Comparison of ENCODE assay signal across 14 mouse cellular contexts in the genomic region with DNA sequence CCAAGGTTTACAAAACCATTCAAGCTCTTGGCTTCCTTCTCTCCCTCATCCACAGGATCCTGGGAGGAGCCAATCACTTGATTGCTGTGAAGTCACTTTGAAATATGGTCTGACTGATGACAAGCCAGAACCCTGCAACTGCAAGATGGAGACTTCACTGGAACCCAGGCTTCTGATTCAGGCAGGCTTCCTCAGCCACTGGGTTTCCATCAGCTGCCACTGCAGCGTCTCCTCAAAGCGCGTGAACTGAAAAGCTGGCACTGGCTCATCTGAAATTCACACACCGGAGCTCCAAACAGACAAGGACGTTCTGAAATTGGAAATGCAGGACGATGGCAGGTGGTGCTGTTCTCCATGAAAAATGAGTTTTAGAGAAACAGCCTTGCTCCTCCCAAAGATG.
A peak's percentile ranks its signal among the peaks of the same experiment; 100 is the strongest.
DNase-seq lines count a peak whose midpoint lies in the region; ATAC-seq and TF ChIP-seq lines count a peak whose summit lies in the region.
"Had no signal": no experiment of that assay in that cellular context is flagged by ENCODE, and none has a peak within 500 bp of the region (broad histone marks: within the 10 kb centered on the region; RNA-seq: fewer than 3 reads in every experiment).

No protein-coding gene starts in this region.

- no peaks in the 10 kb centered on the region for H3K9me3 ChIP-seq in neural tube, embryonic 15.5 days (replicated peaks)
- no peaks in the 10 kb centered on the region for H3K9me3 ChIP-seq in kidney, embryonic 16.5 days (ENCODE audit: low read length)
- H3K9me3 ChIP-seq: forebrain, embryonic 13.5 days; kidney, embryonic 15.5 days; limb, embryonic 13.5 days; megakaryocyte, embryonic 14.5 days had no signal

- DNase-seq in gastrocnemius, adult 2 months, result no peak
- no peak for DNase-seq in gastrocnemius, postnatal 14 days
- no peak for DNase-seq in neural tube, embryonic 10.5 days (ENCODE audit: extremely low spot score, low spot score)
- peak; percentile 31 to 52 for DNase-seq in layer of hippocampus, postnatal 14 days (ENCODE audit: low spot score in 2 of 2)
- DNase-seq in skeletal muscle tissue, adult 2 months (ENCODE audit: low read depth, low spot score), result peak; percentile 9
- no peak for DNase-seq in lung, postnatal 14 days
- DNase-seq: lung, embryonic 14.5 days; retina, postnatal 1 day had no signal

- 63% methylated on average over 6 of the region's 6 CpGs for WGBS in neural tube, embryonic 15.5 days
- 80% methylated on average over 6 of the region's 6 CpGs for WGBS in kidney, embryonic 16.5 days

- no peaks in the 10 kb centered on the region for H3K4me1 ChIP-seq in neural tube, embryonic 15.5 days
- H3K4me1 ChIP-seq in kidney, embryonic 16.5 days (ENCODE audit: insufficient read depth, low read length), result no peaks in the 10 kb centered on the region
- H3K4me1 ChIP-seq: forebrain, embryonic 13.5 days; kidney, embryonic 15.5 days; limb, embryonic 13.5 days; megakaryocyte, embryonic 14.5 days had no signal

- no peak overlapping the region for H3K4me3 ChIP-seq in gastrocnemius, adult 2 months
- H3K4me3 ChIP-seq in neural tube, embryonic 15.5 days (replicated peaks), result no peak overlapping the region
- H3K4me3 ChIP-seq in kidney, embryonic 16.5 days (ENCODE audit: low read length), result no peak overlapping the region
- H3K4me3 ChIP-seq: forebrain, embryonic 13.5 days; kidney, embryonic 15.5 days; limb, embryonic 13.5 days; megakaryocyte, embryonic 14.5 days had no signal

- no peaks in the 10 kb centered on the region for H3K27me3 ChIP-seq in neural tube, embryonic 15.5 days (replicated peaks)
- H3K27me3 ChIP-seq in kidney, embryonic 16.5 days (ENCODE audit: insufficient read depth, low read length), result no peaks in the 10 kb centered on the region
- H3K27me3 ChIP-seq: forebrain, embryonic 13.5 days; kidney, embryonic 15.5 days; limb, embryonic 13.5 days; megakaryocyte, embryonic 14.5 days had no signal

- no peak overlapping the region for H3K9ac ChIP-seq in neural tube, embryonic 15.5 days (replicated peaks)
- no peak overlapping the region for H3K9ac ChIP-seq in kidney, embryonic 16.5 days (replicated peaks; ENCODE audit: low read length)
- H3K9ac ChIP-seq: forebrain, embryonic 13.5 days; kidney, embryonic 15.5 days; limb, embryonic 13.5 days; lung, embryonic 14.5 days had no signal

- no peak overlapping the region for H3K4me2 ChIP-seq in neural tube, embryonic 15.5 days
- no peak overlapping the region for H3K4me2 ChIP-seq in kidney, embryonic 16.5 days (replicated peaks; ENCODE audit: low read depth, low read length)
- H3K4me2 ChIP-seq: forebrain, embryonic 13.5 days; kidney, embryonic 15.5 days; limb, embryonic 13.5 days; lung, embryonic 14.5 days had no signal

- no peaks in the 10 kb centered on the region for H3K36me3 ChIP-seq in neural tube, embryonic 15.5 days
- no peaks in the 10 kb centered on the region for H3K36me3 ChIP-seq in kidney, embryonic 16.5 days (ENCODE audit: insufficient read depth, low read length)
- H3K36me3 ChIP-seq: kidney, embryonic 15.5 days; limb, embryonic 13.5 days had no signal

- ATAC-seq in neural tube, embryonic 15.5 days (ENCODE audit: low FRiP score), result no peak
- no peak for ATAC-seq in kidney, embryonic 16.5 days (ENCODE audit: low FRiP score, low TSS enrichment)
- ATAC-seq: forebrain, embryonic 13.5 days had no signal

- intact Hi-C loops in gastrocnemius, adult 2 months (cut with DNase I), result loop anchor here (5.0 kb wide), 1 partner anchor 183 kb away; no protein-coding TSS in a partner anchor
- intact Hi-C loops in gastrocnemius, postnatal 14 days (cut with DNase I; ENCODE audit: low total_unique reads), result no loop called here

- TF ChIP-seq CTCF in gastrocnemius, adult 2 months (IDR thresholded peaks at IDR 0.05), result no peak

- peak overlapping the region; percentile 43 for H3K27ac ChIP-seq in gastrocnemius, adult 2 months
- peak overlapping the region; percentile 38; the same call in 1 of the 2 replicates for H3K27ac ChIP-seq in neural tube, embryonic 15.5 days (replicated peaks)
- H3K27ac ChIP-seq in kidney, embryonic 16.5 days (ENCODE audit: low read length), result no peak overlapping the region
- H3K27ac ChIP-seq: forebrain, embryonic 13.5 days; kidney, embryonic 15.5 days; limb, embryonic 13.5 days had no signal

Comparison
In these comparisons a context has a peak if more than half of its experiments do, and no peak if none do; other contexts are left out.
1. DNase-seq: peak in layer of hippocampus, postnatal 14 days (2 of 2) and skeletal muscle tissue, adult 2 months (single experiment); none in gastrocnemius, adult 2 months (single experiment), gastrocnemius, postnatal 14 days (single experiment), neural tube, embryonic 10.5 days (single experiment) and lung, postnatal 14 days (single experiment).